ENCODE assay signal across 8 mouse cellular contexts in the genomic region with DNA sequence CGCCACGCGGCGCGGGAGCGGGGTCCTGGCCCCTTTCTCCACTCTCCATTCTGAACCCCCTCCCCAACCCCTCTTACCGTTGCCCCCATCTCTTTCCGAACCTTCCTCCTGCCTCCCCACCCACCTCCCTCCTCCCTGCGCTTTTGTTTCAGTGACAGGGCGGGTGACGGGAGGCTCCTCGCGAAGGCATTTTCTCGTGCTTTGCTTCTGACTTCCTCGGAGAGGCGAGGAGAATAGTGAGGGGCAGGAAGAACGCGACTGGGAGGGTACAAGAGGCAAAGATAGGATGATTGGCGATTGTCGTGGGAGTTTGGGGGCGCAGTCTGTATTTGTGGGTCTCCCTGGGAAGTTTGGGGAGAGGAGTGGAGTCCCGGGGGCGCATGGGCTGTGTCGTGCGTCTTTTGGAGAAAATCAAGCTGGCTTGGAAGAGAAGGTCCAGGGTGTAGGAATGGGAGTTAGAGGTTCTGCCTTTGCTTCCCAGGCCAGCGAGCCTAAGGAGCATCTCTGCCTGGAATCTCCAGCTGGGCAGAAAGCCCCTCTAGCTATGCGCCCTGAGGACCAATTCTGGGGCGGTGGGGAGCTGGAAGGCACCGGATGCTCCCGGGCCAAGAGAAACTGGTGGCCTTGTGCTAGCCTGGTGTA. TPM values are rescaled to one million over a fixed set of nuclear protein-coding genes. Genes with fewer than 3 reads are reported as not detected.
DNase-seq lines count a peak whose midpoint lies in the region; ATAC-seq and TF ChIP-seq lines count a peak whose summit lies in the region.

No protein-coding gene starts in this region.

- no peak for TF ChIP-seq POLR2A in myocyte (IDR thresholded peaks at IDR 0.05; ENCODE audit: insufficient read length, low read depth)

- H3K79me2 ChIP-seq in C2C12 (ENCODE audit: control insufficient read depth, insufficient read depth) (peaks cover 30% of the 10 kb centered on the region), myocyte (ENCODE audit: control insufficient read depth, insufficient read depth) (no peaks in the 10 kb centered on the region)

- H3K9ac ChIP-seq in heart, embryonic 12.5 days: peak overlapping the region; percentile 90; the same call in 1 of the 2 replicates
- no peak overlapping the region for H3K9ac ChIP-seq in limb, embryonic 11.5 days (ENCODE audit: low read length)

- H3K27ac ChIP-seq in heart, embryonic 12.5 days (ENCODE audit: poor library complexity, severe bottlenecking): no peak overlapping the region
- no peak overlapping the region for H3K27ac ChIP-seq in limb, embryonic 11.5 days (replicated peaks; ENCODE audit: low read depth, low read length)

- 1% methylated on average over 30 of the region's 30 CpGs for WGBS in heart, embryonic 12.5 days
- WGBS in limb, embryonic 11.5 days: under 1% methylated on average over 30 of the region's 30 CpGs

- no peak for ATAC-seq in heart, embryonic 12.5 days (ENCODE audit: insufficient number of reproducible peaks, low FRiP score)
- no peak for ATAC-seq in limb, embryonic 11.5 days (ENCODE audit: insufficient number of reproducible peaks, low FRiP score, low TSS enrichment, low read depth)

- H3K79me3 ChIP-seq in C2C12 (ENCODE audit: low read depth): peaks cover 9% of the 10 kb centered on the region

- H3ac ChIP-seq in C2C12 (ENCODE audit: control insufficient read depth, insufficient read length, low read depth) (peak overlapping the region; percentile 89), myocyte (ENCODE audit: control insufficient read depth, insufficient read length) (peak overlapping the region; percentile 13)

- H3K27me3 ChIP-seq in C2C12 (ENCODE audit: control insufficient read depth, insufficient read depth, insufficient read length) (no peaks in the 10 kb centered on the region), myocyte (ENCODE audit: control insufficient read depth, insufficient read depth, insufficient read length) (peaks cover 7% of the 10 kb centered on the region)
- peaks cover 37% of the 10 kb centered on the region for H3K27me3 ChIP-seq in heart, embryonic 12.5 days (replicated peaks)
- peaks cover 19% of the 10 kb centered on the region for H3K27me3 ChIP-seq in limb, embryonic 11.5 days (ENCODE audit: control insufficient read depth, insufficient read depth, low read length)

- H3K36me3 ChIP-seq in C2C12 (ENCODE audit: control insufficient read depth, insufficient read depth): no peaks in the 10 kb centered on the region
- H3K36me3 ChIP-seq in heart, embryonic 12.5 days: no peaks in the 10 kb centered on the region
- no peaks in the 10 kb centered on the region for H3K36me3 ChIP-seq in limb, embryonic 11.5 days (ENCODE audit: control insufficient read depth, insufficient read depth, low read length)
- no peaks in the 10 kb centered on the region for H3K36me3 ChIP-seq in myocyte (ENCODE audit: control insufficient read depth, insufficient read depth)

- H3K4me3 ChIP-seq in C2C12 (ENCODE audit: insufficient read depth, poor library complexity, severe bottlenecking) (peak overlapping the region; percentile 52), myocyte (peak overlapping the region; percentile 22)
- H3K4me3 ChIP-seq in heart, embryonic 12.5 days: peak overlapping the region; percentile 90
- peak overlapping the region; percentile 74 for H3K4me3 ChIP-seq in limb, embryonic 11.5 days (ENCODE audit: low read depth, low read length)

- H3K4me1 ChIP-seq in heart, embryonic 12.5 days (replicated peaks): peaks cover 9% of the 10 kb centered on the region
- H3K4me1 ChIP-seq in limb, embryonic 11.5 days (ENCODE audit: control insufficient read depth, insufficient read depth, low read length): peaks cover 8% of the 10 kb centered on the region

- no peaks in the 10 kb centered on the region for H3K9me3 ChIP-seq in heart, embryonic 12.5 days (replicated peaks)
- no peaks in the 10 kb centered on the region for H3K9me3 ChIP-seq in limb, embryonic 11.5 days (ENCODE audit: control insufficient read depth, low read length)

- peak overlapping the region; percentile 94 for H3K4me2 ChIP-seq in heart, embryonic 12.5 days
- H3K4me2 ChIP-seq in limb, embryonic 11.5 days (ENCODE audit: low read depth, severe bottlenecking): peak overlapping the region; percentile 97
- H3K4me2 ChIP-seq in myocyte (ENCODE audit: low read depth): peak overlapping the region; percentile 70

- intact Hi-C loops in heart, postnatal 25 days (cut with DNase I): loop anchor here (5.0 to 10.0 kb wide), 2 partner anchors 195 to 213 kb away; no protein-coding TSS in a partner anchor

- TF ChIP-seq CTCF in C2C12 (IDR thresholded peaks at IDR 0.05; ENCODE audit: control insufficient read depth, insufficient read depth, insufficient read length): no peak

- DNase-seq in heart, adult 18-20 months: peak; percentile 32 to 49
- no peak for DNase-seq in heart, postnatal 25 days (ENCODE audit: low spot score)
- DNase-seq in cerebellum, postnatal 10 days: peak; percentile 64 to 67
- DNase-seq in limb, embryonic 11.5 days (ENCODE audit: low spot score): peak; percentile 22
- no peak for DNase-seq in gastrocnemius, adult 18-20 months (ENCODE audit: low spot score)

TF ChIP-seq in C2C12, 6 proteins besides CTCF, POLR2A, EP300 and RAD21:
- no peak for TF ChIP-seq CEBPB (IDR thresholded peaks at IDR 0.05; ENCODE audit: low read depth)
- no peak for TF ChIP-seq MYOD1 (IDR thresholded peaks at IDR 0.05; ENCODE audit: control insufficient read depth, insufficient read length, low read depth)
- TF ChIP-seq MAX (IDR thresholded peaks at IDR 0.05): no peak
- TF ChIP-seq FOSL1 (IDR thresholded peaks at IDR 0.05; ENCODE audit: insufficient read depth, low read length, poor library complexity, severe bottlenecking): no peak

TF ChIP-seq in myocyte, 11 proteins besides CTCF, POLR2A, EP300 and RAD21:
- TF ChIP-seq TCF12 (IDR thresholded peaks at IDR 0.05; ENCODE audit: insufficient read depth, poor library complexity, severe bottlenecking) (no peak), MAX (IDR thresholded peaks at IDR 0.05; ENCODE audit: low read depth) (no peak), USF1 (IDR thresholded peaks at IDR 0.05; ENCODE audit: low read depth) (no peak), TCF3 (IDR thresholded peaks at IDR 0.05; ENCODE audit: insufficient read length, low read depth) (no peak), MYOD1 (IDR thresholded peaks at IDR 0.05; ENCODE audit: control insufficient read depth in 1 of 3, insufficient read length in 2 of 3, low read depth in 2 of 3) (no peak), SRF (IDR thresholded peaks at IDR 0.05; ENCODE audit: control insufficient read depth, insufficient read length, low read depth) (no peak), E2F4 (IDR thresholded peaks at IDR 0.05; ENCODE audit: insufficient read depth) (no peak), CEBPB (IDR thresholded peaks at IDR 0.05; ENCODE audit: insufficient read depth, poor library complexity, severe bottlenecking) (no peak), MYOG (IDR thresholded peaks at IDR 0.05; ENCODE audit: control insufficient read depth in 1 of 3, insufficient read depth in 1 of 3, insufficient read length in 2 of 3, low read depth in 2 of 3) (no peak), REST (IDR thresholded peaks at IDR 0.05; ENCODE audit: insufficient read depth, insufficient read length) (no peak), POLR2AphosphoS2 (IDR thresholded peaks at IDR 0.05; ENCODE audit: insufficient read length, low read depth) (no peak)

RNA-seq across cellular contexts. Expression of gene Fam78b, which starts 0.7 kb away (rescaled TPM):
- 1 to 10 TPM; 2.5 to 3.9 TPM for total RNA-seq in heart, adult 18-20 months (2021)
- total RNA-seq in heart, postnatal 25 days (2021): 1 to 10 TPM; 2.8 to 4.1 TPM
- polyA plus RNA-seq in C2C12 (2012; fragmentation: generic; extraction: Trizol) (5.2 TPM), myocyte (2012; fragmentation: generic; extraction: Trizol) (0.92 TPM)
- polyA plus RNA-seq in heart, embryonic 12.5 days (2016; fragmentation: Nextera tagmentation; extraction: Ambion mirVana): 0.91 and 1.0 TPM in 2 replicates
- polyA plus RNA-seq in limb, embryonic 11.5 days (2014; fragmentation: Nextera tagmentation; extraction: Ambion mirVana): 0.92 and 1.4 TPM in 2 replicates
- total RNA-seq in gastrocnemius, adult 18-20 months (2021): 1 to 10 TPM; 1.8 to 2.5 TPM

Comparison
In these comparisons a context has a peak if more than half of its experiments do, and no peak if none do; other contexts are left out.
1. DNase-seq: peak in heart, adult 18-20 months (2 of 2), cerebellum, postnatal 10 days (2 of 2) and limb, embryonic 11.5 days (single experiment); none in heart, postnatal 25 days (single experiment) and gastrocnemius, adult 18-20 months (single experiment).
2. H3K4me3 ChIP-seq: peak in every context shown above with its lines; median percentile 90 in heart, embryonic 12.5 days; 74 in limb, embryonic 11.5 days; 52 in C2C12; 22 in myocyte.
3. Peak in every context shown above with its lines, with median percentiles within 50 percentile points of each other: H3K4me2 ChIP-seq.